Mouse (Mus musculus) liver, embryonic 11.5 days (tissue): ENCODE measurements around the gene Plcb4. TPM values are rescaled to one million over a fixed set of nuclear protein-coding genes. Genes with fewer than 3 reads are reported as not detected.

Source experiments
- ATAC-seq: fragments of 200-750 bp; cut with Nextera tagmentation; replicated peaks from 2 replicates; pipeline ENCODE4 v1.8.0; 2017; ENCODE audit warnings: moderate number of reproducible peaks, mild to moderate bottlenecking, moderate TSS enrichment, moderate library complexity; ENCODE audit not compliant: low FRiP score
- DNase-seq: peaks from one replicate; pipeline ENCODE4 v3.0.0-alpha.2; 2017; ENCODE audit warnings: low spot score
- H3K27ac ChIP-seq: fragments of 300-500 bp; sonication (generic); 2 replicates; pipeline ENCODE4 v1.5.1; 2014; ENCODE audit warnings: mild to moderate bottlenecking, low read depth, low read length, control low read depth
- H3K27me3 ChIP-seq: fragments of 300-500 bp; sonication (generic); replicated peaks from 2 replicates; pipeline ENCODE4 v1.6.1; 2014; ENCODE audit warnings: low read length, mixed read lengths; ENCODE audit not compliant: control insufficient read depth, insufficient read depth
- H3K36me3 ChIP-seq: fragments of 300-500 bp; sonication (generic); 2 replicates; pipeline ENCODE4 v1.6.1; 2014; ENCODE audit warnings: mild to moderate bottlenecking, low read length, moderate library complexity, mixed read lengths; ENCODE audit not compliant: control insufficient read depth, insufficient read depth
- H3K4me1 ChIP-seq: fragments of 300-500 bp; sonication (generic); replicated peaks from 2 replicates; pipeline ENCODE4 v1.6.1; 2014; ENCODE audit warnings: low read length, mixed read lengths; ENCODE audit not compliant: control insufficient read depth, insufficient read depth
- H3K4me2 ChIP-seq: fragments of 300-500 bp; sonication (generic); 2 replicates; pipeline ENCODE4 v1.6.1; 2014; ENCODE audit warnings: mild to moderate bottlenecking, control low read depth, moderate library complexity
- H3K4me3 ChIP-seq: fragments of 300-500 bp; sonication (generic); 2 replicates; pipeline ENCODE4 v1.5.1; 2014; ENCODE audit warnings: low read depth, low read length, control low read depth
- H3K9ac ChIP-seq: fragments of 300-500 bp; sonication (generic); 2 replicates; pipeline ENCODE4 v1.6.1; 2014; ENCODE audit warnings: low read depth, low read length, control low read depth
- H3K9me3 ChIP-seq: fragments of 300-500 bp; sonication (generic); 2 replicates; pipeline ENCODE4 v1.6.1; 2016; ENCODE audit warnings: low read length, inconsistent platforms, mixed read lengths; ENCODE audit not compliant: control insufficient read depth
- WGBS: fragments of 180-500 bp; shearing (Covaris S2); extraction: QIAGEN DNeasy Blood & Tissue Kit; methylation state at CpG from one replicate; pipeline ENCODE4 v1.1.7; 2014; 5-methylcytosine and 5-hydroxymethylcytosine counted together
- polyA plus RNA-seq: library from polyadenylated mRNA; unstranded; fragments of >200 nt; fragmentation: Nextera tagmentation; extraction: Ambion mirVana; gene quantifications from 2 replicates; pipeline ENCODE4 v1.2.1, GENCODE M21; 2014

Plcb4 gene
- polyA plus RNA-seq, 1 experiment from 2014 or later = 10.3 TPM

- H3K4me1 ChIP-seq = peaks cover 3% of the 10 kb centered on the region; the same call in 1 of the 2 replicates
- WGBS = 48% methylated on average over 5 of the region's 5 CpGs
- no peak overlapping the region for H3K27ac ChIP-seq
- H3K4me3 ChIP-seq = no peak overlapping the region
- no peak for DNase-seq
- H3K36me3 ChIP-seq = no peaks in the 10 kb centered on the region
- H3K9me3 ChIP-seq = no peaks in the 10 kb centered on the region
- no peaks in the 10 kb centered on the region for H3K27me3 ChIP-seq
- ATAC-seq = no peak
- H3K4me2 ChIP-seq = no peak overlapping the region
- H3K9ac ChIP-seq = no peak overlapping the region
Measured at GRCm38 (mm10) chr2:135797677-135798546, 139.1 kb downstream of the Plcb4 start.

GRCm38 (mm10) chr2:135799149-135799770 is 140.4 kb downstream of the Plcb4 start:
- H3K27me3 ChIP-seq = no peaks in the 10 kb centered on the region
- no peak overlapping the region for H3K9ac ChIP-seq
- no peak overlapping the region for H3K4me3 ChIP-seq
- no peak overlapping the region for H3K4me2 ChIP-seq
- DNase-seq (no peak), ATAC-seq (no peak)
- H3K27ac ChIP-seq = no peak overlapping the region
- H3K9me3 ChIP-seq = no peaks in the 10 kb centered on the region
- peaks cover 3% of the 10 kb centered on the region; the same call in 1 of the 2 replicates for H3K4me1 ChIP-seq
- no peaks in the 10 kb centered on the region for H3K36me3 ChIP-seq
- WGBS = 67% methylated on average over 10 of the region's 10 CpGs

- WGBS = 82% methylated on average over 6 of the region's 6 CpGs
- no peak for ATAC-seq
Measured at GRCm38 (mm10) chr2:135800385-135800784, 141.6 kb downstream of the Plcb4 start.

GRCm38 (mm10) chr2:135802878-135803450 is 144.2 kb downstream of the Plcb4 start:
- WGBS = 85% methylated on average over 9 of the region's 9 CpGs
- DNase-seq (no peak), ATAC-seq (no peak)
- Histone ChIP-seq H3K36me3 (no peaks in the 10 kb centered on the region), H3K9ac (no peak overlapping the region), H3K4me1 (peaks cover 3% of the 10 kb centered on the region; the same call in 1 of the 2 replicates), H3K4me2 (no peak overlapping the region), H3K27ac (no peak overlapping the region), H3K9me3 (no peaks in the 10 kb centered on the region), H3K4me3 (no peak overlapping the region), H3K27me3 (no peaks in the 10 kb centered on the region)

More at GRCm38 (mm10) chr2:135800385-135800784, 141.6 kb downstream of the Plcb4 start:
- Histone ChIP-seq H3K9ac (no peak overlapping the region), H3K36me3 (no peaks in the 10 kb centered on the region), H3K4me3 (no peak overlapping the region), H3K4me1 (peaks cover 3% of the 10 kb centered on the region; the same call in 1 of the 2 replicates), H3K27me3 (no peaks in the 10 kb centered on the region), H3K27ac (no peak overlapping the region), H3K4me2 (no peak overlapping the region), H3K9me3 (no peaks in the 10 kb centered on the region)
- no peak for DNase-seq

- Histone ChIP-seq H3K4me1 (no peaks in the 10 kb centered on the region), H3K9me3 (no peaks in the 10 kb centered on the region), H3K9ac (no peak overlapping the region), H3K27me3 (no peaks in the 10 kb centered on the region), H3K27ac (no peak overlapping the region), H3K36me3 (no peaks in the 10 kb centered on the region), H3K4me3 (no peak overlapping the region), H3K4me2 (no peak overlapping the region)
- DNase-seq (no peak), ATAC-seq (no peak)
- 82% methylated on average over 15 of the region's 15 CpGs for WGBS
Measured at GRCm38 (mm10) chr2:135805748-135806685, 147.2 kb downstream of the Plcb4 start.

- H3K4me2 ChIP-seq = no peak overlapping the region
- no peaks in the 10 kb centered on the region for H3K27me3 ChIP-seq
- no peaks in the 10 kb centered on the region for H3K36me3 ChIP-seq
- no peaks in the 10 kb centered on the region for H3K9me3 ChIP-seq
- no peak overlapping the region for H3K4me3 ChIP-seq
- H3K4me1 ChIP-seq = no peaks in the 10 kb centered on the region
- no peak overlapping the region for H3K9ac ChIP-seq
- DNase-seq = no peak
- ATAC-seq = no peak
- H3K27ac ChIP-seq = no peak overlapping the region
- 72% methylated on average over 4 of the region's 4 CpGs for WGBS
Measured at GRCm38 (mm10) chr2:135808342-135808741, 149.5 kb downstream of the Plcb4 start.

- no peak overlapping the region for H3K9ac ChIP-seq
- no peak for DNase-seq
- WGBS = 81% methylated on average over 6 of the region's 6 CpGs
- no peaks in the 10 kb centered on the region for H3K27me3 ChIP-seq
- H3K4me3 ChIP-seq = no peak overlapping the region
- no peak for ATAC-seq
- no peak overlapping the region for H3K4me2 ChIP-seq
- no peaks in the 10 kb centered on the region for H3K9me3 ChIP-seq
- no peak overlapping the region for H3K27ac ChIP-seq
- H3K4me1 ChIP-seq = no peaks in the 10 kb centered on the region
- H3K36me3 ChIP-seq = no peaks in the 10 kb centered on the region
Measured at GRCm38 (mm10) chr2:135810841-135811240, 152.0 kb downstream of the Plcb4 start.

GRCm38 (mm10) chr2:135811453-135812101 is 152.8 kb downstream of the Plcb4 start:
- ATAC-seq (no peak), DNase-seq (no peak)

More at GRCm38 (mm10) chr2:135811453-135812101, 152.8 kb downstream of the Plcb4 start:
- Histone ChIP-seq H3K4me2 (no peak overlapping the region), H3K9me3 (no peaks in the 10 kb centered on the region), H3K36me3 (no peaks in the 10 kb centered on the region), H3K4me3 (no peak overlapping the region), H3K9ac (no peak overlapping the region), H3K27me3 (no peaks in the 10 kb centered on the region), H3K27ac (no peak overlapping the region), H3K4me1 (no peaks in the 10 kb centered on the region)
- WGBS = 63% methylated on average over 5 of the region's 5 CpGs
